Mouse (Mus musculus): Measurements from ENCODE around the gene Slc5a6. TPM values are rescaled to one million over a fixed set of nuclear protein-coding genes. Genes with fewer than 3 reads are reported as not detected.
A peak's percentile ranks its signal among the peaks of the same experiment; 100 is the strongest.
"Not testable (repeated sequence)": the region's sequence is repeated elsewhere in the genome, so short reads cannot be mapped to it uniquely, and the experiment has no call there.

The Slc5a6 gene
- total RNA-seq, 2 experiments from 2014 or later: 8.2 to 13.8 TPM

DNA sequence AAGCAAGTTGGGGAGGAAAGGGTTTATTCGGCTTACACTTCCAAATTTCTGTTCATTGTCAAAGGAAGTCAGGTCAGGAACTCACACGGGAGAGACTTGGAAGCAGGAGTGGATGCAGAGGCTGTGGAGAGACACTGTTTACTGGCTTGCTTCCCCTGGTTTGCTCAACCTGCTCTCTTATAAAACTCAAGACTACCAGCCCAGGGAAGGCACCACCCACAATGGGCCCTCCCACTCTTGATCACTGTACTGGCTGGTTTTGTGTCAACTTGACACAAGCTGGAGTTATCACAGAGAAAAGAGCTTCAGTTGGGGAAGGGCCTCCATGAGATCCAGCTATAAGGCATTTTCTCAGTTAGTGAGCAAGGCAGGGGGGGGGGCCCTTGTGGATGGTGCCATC, 22.3 kb upstream of the Slc5a6 start:
- no peak for DNase-seq (ENCODE audit: low spot score in 2 of 2)

- no peak for DNase-seq (ENCODE audit: low spot score in 2 of 2)
Measured at GRCm38 (mm10) chr5:31069810-31070209, 21.1 kb upstream of the Slc5a6 start.

- DNase-seq (ENCODE audit: low spot score in 2 of 2): no peak
Measured at GRCm38 (mm10) chr5:31055216-31056140, 6.8 kb upstream of the Slc5a6 start.

GRCm38 (mm10) chr5:31054261-31055215, 5.8 kb upstream of the Slc5a6 start, which contains the start of gene Cad:
Gene Cad (plus strand): TSS chr5:31054780.
- peak; percentile 92 to 96 for DNase-seq (ENCODE audit: low spot score in 2 of 2)

DNA sequence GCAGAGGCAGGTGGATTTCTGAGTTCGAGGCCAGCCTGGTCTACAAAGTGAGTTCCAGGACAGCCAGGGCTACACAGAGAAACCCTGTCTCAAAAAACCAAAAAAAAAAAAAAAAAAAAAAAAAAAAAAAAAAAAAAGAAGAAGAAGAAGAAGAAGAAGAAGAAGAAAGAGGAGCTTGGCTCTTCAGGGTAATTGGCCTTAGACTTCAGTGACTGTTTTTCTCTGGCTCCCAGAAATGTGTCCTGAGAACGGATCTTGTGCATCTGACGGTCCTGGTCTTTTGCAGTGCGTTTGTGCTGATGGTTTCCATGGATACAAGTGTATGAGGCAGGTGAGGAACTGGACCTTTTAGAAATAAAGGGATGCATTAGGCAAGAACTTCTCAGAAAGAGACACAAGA, 5.0 kb upstream of the Slc5a6 start:
- not testable (repeated sequence) for DNase-seq (ENCODE audit: low spot score in 2 of 2)

- DNase-seq (ENCODE audit: low spot score in 2 of 2): no peak
Measured at GRCm38 (mm10) chr5:31050427-31050826, 1.7 kb upstream of the Slc5a6 start.

GRCm38 (mm10) chr5:31047848-31048762, 619 bp downstream of the Slc5a6 start, which contains the start of gene Atraid:
Gene Atraid (plus strand): TSS chr5:31048312.
- peak; percentile 98 to 100 for DNase-seq (ENCODE audit: low spot score in 2 of 2)

DNA sequence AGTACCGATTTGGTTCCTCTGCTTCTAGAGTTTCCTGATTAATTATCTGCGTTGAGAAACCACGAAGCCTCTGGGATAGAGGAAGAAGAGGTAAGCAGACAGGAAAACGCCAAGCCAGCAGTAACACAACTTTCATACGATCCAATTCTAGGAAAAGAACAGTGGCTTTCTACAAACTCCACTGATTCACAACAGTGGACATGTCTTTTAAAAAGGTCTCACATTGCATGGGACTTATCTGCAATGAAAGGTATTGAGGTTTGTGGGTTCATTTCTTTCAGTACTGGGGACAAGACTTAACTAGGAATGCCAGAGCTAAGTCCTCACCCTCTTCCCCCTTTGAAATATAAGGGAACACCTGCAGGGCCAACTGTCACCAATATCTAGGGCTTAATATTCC, 1.6 kb downstream of the Slc5a6 start:
- DNase-seq (ENCODE audit: low spot score in 2 of 2): no peak

- no peak for DNase-seq (ENCODE audit: low spot score in 2 of 2)
Measured at GRCm38 (mm10) chr5:31046416-31046815, 2.3 kb downstream of the Slc5a6 start.

- DNase-seq (ENCODE audit: low spot score in 2 of 2): no peak
Measured at GRCm38 (mm10) chr5:31038171-31038845, 10.4 kb downstream of the Slc5a6 start.

- DNase-seq (ENCODE audit: low spot score in 2 of 2): not testable (repeated sequence)
Measured at GRCm38 (mm10) chr5:31036556-31036955, 12.2 kb downstream of the Slc5a6 start.

DNA sequence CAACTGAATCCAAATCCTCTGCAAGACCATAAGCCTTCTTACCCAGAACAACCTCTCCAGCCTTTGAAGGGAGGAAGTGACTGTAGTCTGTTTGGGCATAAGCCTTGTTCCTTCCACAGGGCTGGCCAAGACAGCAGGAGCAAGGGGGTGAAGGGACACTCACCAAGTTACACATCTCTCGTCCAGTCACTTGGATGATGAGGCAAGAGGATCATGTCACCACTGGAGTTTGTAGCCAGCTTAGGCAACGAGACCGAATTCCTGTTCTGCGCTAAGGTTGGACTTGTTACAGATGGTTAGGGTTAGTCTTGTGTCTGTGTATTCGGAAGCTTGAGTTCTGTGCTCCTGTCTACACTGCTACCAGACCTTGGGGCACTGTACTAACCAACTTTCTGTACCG, 14.1 kb downstream of the Slc5a6 start:
- no peak for DNase-seq (ENCODE audit: low spot score in 2 of 2)

DNA sequence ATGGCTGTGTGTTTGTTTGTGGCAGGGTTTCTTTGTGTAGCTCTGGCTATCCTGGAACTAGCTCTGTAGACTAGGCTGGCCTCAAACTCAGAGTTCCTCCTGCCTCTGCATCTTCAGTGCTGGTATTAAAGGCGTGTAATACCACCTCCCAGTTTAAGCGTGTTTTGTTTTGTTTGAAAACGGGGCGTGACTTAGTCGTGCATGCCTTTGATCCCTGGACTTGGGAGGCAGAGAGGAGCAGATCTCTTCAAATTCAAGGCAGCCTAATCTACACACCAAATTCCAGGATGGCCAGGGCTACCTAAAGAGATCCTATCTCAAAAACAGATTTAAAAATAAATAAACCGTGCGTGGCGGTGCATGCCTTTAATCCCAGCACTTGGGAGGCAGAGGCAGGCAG, 17.2 kb downstream of the Slc5a6 start:
- no peak for DNase-seq (ENCODE audit: low spot score in 2 of 2)

DNA sequence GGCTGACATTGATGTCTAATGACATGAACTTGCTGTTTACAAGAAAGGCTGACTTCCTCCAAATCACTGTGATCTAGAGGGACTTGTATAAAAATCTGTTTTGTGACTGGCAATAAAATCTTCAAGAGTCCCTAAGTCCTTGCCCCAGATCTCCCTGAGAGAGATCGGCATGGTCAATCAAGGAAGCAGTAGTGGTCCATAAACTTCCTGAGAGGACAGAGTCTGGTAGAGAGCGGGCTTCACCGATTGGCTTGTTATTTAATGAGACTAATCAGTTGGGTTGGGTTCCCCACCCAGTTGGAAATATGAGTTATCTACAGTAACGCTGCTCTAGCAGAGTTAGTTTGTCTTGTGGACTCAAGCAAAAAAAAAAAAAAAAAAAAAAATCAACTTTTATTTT, 17.8 kb downstream of the Slc5a6 start:
- DNase-seq (ENCODE audit: low spot score in 2 of 2): no peak

DNA sequence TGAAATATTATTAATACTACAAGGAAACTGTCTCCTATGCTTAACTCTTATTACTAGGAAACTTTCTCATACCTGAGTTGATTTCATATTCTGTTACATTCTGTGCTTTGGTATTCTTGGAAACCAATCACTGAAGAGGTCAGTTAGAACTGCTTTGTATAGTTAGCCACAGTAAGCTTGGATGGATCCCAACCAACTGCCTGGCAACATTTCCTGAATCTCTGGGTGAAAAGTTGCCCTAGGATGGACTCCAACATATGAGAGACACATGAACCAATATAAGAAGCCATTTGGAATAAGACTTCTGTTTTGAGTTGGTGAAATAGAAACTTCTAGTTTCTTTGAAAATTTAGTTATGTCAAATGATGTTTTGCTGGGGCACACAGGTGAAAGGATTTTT, 24.1 kb downstream of the Slc5a6 start:
- DNase-seq (ENCODE audit: low spot score in 2 of 2): no peak

GRCm38 (mm10) chr5:31023254-31023653, 25.5 kb downstream of the Slc5a6 start:
- DNase-seq (ENCODE audit: low spot score in 2 of 2): no peak

GRCm38 (mm10) chr5:31022690-31023089, 26.0 kb downstream of the Slc5a6 start:
- DNase-seq (ENCODE audit: low spot score in 2 of 2): no peak

DNA sequence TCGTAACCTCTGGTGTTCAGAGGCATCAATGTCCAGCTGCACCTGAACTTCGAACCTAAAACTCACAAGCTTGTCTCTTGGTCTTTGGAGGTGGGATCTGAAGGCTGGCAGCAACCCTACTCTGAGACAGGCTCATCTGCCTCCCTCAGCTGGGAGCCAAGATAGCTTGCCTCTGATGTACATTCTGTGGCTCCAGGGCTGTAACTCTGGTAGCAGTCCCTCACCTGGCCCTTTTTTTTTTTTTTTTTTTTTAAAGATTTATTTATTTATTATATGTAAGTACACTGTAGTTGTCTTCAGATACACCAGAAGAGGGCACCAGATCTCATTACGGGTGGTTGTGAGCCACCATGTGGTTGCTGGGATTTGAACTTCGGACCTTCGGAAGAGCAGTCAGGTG, 26.9 kb downstream of the Slc5a6 start:
- DNase-seq (ENCODE audit: low spot score in 2 of 2): not testable (repeated sequence)

DNA sequence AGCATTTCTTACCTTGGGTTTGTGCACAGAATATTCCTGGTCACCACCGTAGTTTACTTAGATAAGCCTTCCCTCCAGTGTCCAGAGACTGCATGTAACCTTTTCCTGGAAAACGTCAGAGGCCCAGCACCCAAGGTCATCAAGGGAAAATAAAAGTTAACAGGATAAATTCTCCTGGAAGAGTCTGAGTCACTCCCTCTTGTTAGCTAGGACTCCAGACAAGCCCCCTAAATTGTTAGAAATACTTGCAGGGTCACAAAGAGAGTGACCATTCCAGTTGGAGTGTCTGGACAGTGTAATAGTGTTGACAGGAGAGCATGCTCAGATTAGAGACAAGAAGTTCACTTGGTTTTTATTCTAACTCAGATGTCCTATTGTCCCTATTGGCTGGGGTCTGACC, 32.8 kb downstream of the Slc5a6 start:
- no peak for DNase-seq (ENCODE audit: low spot score in 2 of 2)

- no peak for DNase-seq (ENCODE audit: low spot score in 2 of 2)
Measured at GRCm38 (mm10) chr5:31012737-31013136, 36.0 kb downstream of the Slc5a6 start.
